Mouse (Mus musculus): ENCODE measurements around the gene Efcab11. TPM values are rescaled to one million over a fixed set of nuclear protein-coding genes. Genes with fewer than 3 reads are reported as not detected.

The Efcab11 gene
- total RNA-seq (2014; fragmentation: Nextera tagmentation) (13.5 and 19.9 TPM in 2 replicates), total RNA-seq (2017) (7.4 and 8.0 TPM in 2 replicates), polyA plus RNA-seq (2012) (3.8 and 5.8 TPM in 2 replicates)

- Histone ChIP-seq H3K4me1 (ENCODE audit: insufficient read depth, low read depth, low read length) (peaks cover 33% of the 10 kb centered on the region), H3K9me3 (replicated peaks) (no peaks in the 10 kb centered on the region), H3K4me3 (ENCODE audit: low read depth, low read length) (peak within 1 kb of the TSS; percentile 81), H3K27me3 (ENCODE audit: insufficient read depth, low read length) (no peaks in the 10 kb centered on the region), H3K36me3 (replicated peaks) (peaks cover 33% of the 10 kb centered on the region)
- ATAC-seq (ENCODE audit: extremely low read depth, insufficient number of reproducible peaks, low FRiP score, poor library complexity, severe bottlenecking) = peak; percentile 47
- DNase-seq (ENCODE audit: low spot score) = peak; percentile 97
- TF ChIP-seq TAL1 (conservative IDR thresholded peaks at IDR 0.05; ENCODE audit: low read depth, low read length) (no peak), GATA1 (IDR thresholded peaks at IDR 0.05; ENCODE audit: borderline replicate concordance, low read length) (no peak), GATA2 (IDR thresholded peaks at IDR 0.05; ENCODE audit: borderline replicate concordance, low read depth, low read length) (no peak), POLR2AphosphoS5 (IDR thresholded peaks at IDR 0.05; ENCODE audit: insufficient replicate concordance, low read depth, low read length) (no peak), CTCF (IDR thresholded peaks at IDR 0.05; ENCODE audit: low read depth, low read length) (no peak)
Observed at GRCm38 (mm10) chr12:99884269-99885261, at the start of gene Efcab11, which contains the start of gene Tdp1. TSS of gene Efcab11 (minus strand) at chr12:99884439. TSS of gene Tdp1 (plus strand) at chr12:99884517.

- Histone ChIP-seq H3K4me3 (ENCODE audit: low read depth, low read length) (no peak overlapping the region), H3K36me3 (replicated peaks) (peaks cover 91% of the 10 kb centered on the region), H3K4me1 (ENCODE audit: insufficient read depth, low read depth, low read length) (no peaks in the 10 kb centered on the region), H3K27me3 (ENCODE audit: insufficient read depth, low read length) (no peaks in the 10 kb centered on the region), H3K9me3 (replicated peaks) (no peaks in the 10 kb centered on the region)
- DNase-seq (ENCODE audit: low spot score) (no peak), ATAC-seq (ENCODE audit: extremely low read depth, insufficient number of reproducible peaks, low FRiP score, poor library complexity, severe bottlenecking) (no peak)
- TF ChIP-seq CTCF (IDR thresholded peaks at IDR 0.05; ENCODE audit: low read depth, low read length) = no peak
- TF ChIP-seq TAL1 (conservative IDR thresholded peaks at IDR 0.05; ENCODE audit: low read depth, low read length) = no peak
- no peak for TF ChIP-seq GATA2 (IDR thresholded peaks at IDR 0.05; ENCODE audit: borderline replicate concordance, low read depth, low read length)
- TF ChIP-seq GATA1 (IDR thresholded peaks at IDR 0.05; ENCODE audit: borderline replicate concordance, low read length) = no peak
- no peak for TF ChIP-seq POLR2AphosphoS5 (IDR thresholded peaks at IDR 0.05; ENCODE audit: insufficient replicate concordance, low read depth, low read length)
Observed at GRCm38 (mm10) chr12:99933630-99934029, 49.4 kb upstream of the Efcab11 start.

GRCm38 (mm10) chr12:99932245-99932644, 48.0 kb upstream of the Efcab11 start:
- no peak overlapping the region for H3K4me3 ChIP-seq (ENCODE audit: low read depth, low read length)
- DNase-seq (ENCODE audit: low spot score) (no peak), ATAC-seq (ENCODE audit: extremely low read depth, insufficient number of reproducible peaks, low FRiP score, poor library complexity, severe bottlenecking) (no peak)
- H3K4me1 ChIP-seq (ENCODE audit: insufficient read depth, low read depth, low read length) = no peaks in the 10 kb centered on the region
- TF ChIP-seq POLR2AphosphoS5 (IDR thresholded peaks at IDR 0.05; ENCODE audit: insufficient replicate concordance, low read depth, low read length) (no peak), CTCF (IDR thresholded peaks at IDR 0.05; ENCODE audit: low read depth, low read length) (no peak), TAL1 (conservative IDR thresholded peaks at IDR 0.05; ENCODE audit: low read depth, low read length) (no peak), GATA1 (IDR thresholded peaks at IDR 0.05; ENCODE audit: borderline replicate concordance, low read length) (no peak), GATA2 (IDR thresholded peaks at IDR 0.05; ENCODE audit: borderline replicate concordance, low read depth, low read length) (no peak)
- H3K27me3 ChIP-seq (ENCODE audit: insufficient read depth, low read length) = no peaks in the 10 kb centered on the region
- H3K36me3 ChIP-seq (replicated peaks) = peaks cover 91% of the 10 kb centered on the region
- H3K9me3 ChIP-seq (replicated peaks) = no peaks in the 10 kb centered on the region

- no peak for TF ChIP-seq CTCF (IDR thresholded peaks at IDR 0.05; ENCODE audit: low read depth, low read length)
- TF ChIP-seq GATA2 (IDR thresholded peaks at IDR 0.05; ENCODE audit: borderline replicate concordance, low read depth, low read length) = no peak
- no peak for TF ChIP-seq TAL1 (conservative IDR thresholded peaks at IDR 0.05; ENCODE audit: low read depth, low read length)
- no peak for TF ChIP-seq GATA1 (IDR thresholded peaks at IDR 0.05; ENCODE audit: borderline replicate concordance, low read length)
- no peak for TF ChIP-seq POLR2AphosphoS5 (IDR thresholded peaks at IDR 0.05; ENCODE audit: insufficient replicate concordance, low read depth, low read length)
- Histone ChIP-seq H3K4me1 (ENCODE audit: insufficient read depth, low read depth, low read length) (no peaks in the 10 kb centered on the region), H3K27me3 (ENCODE audit: insufficient read depth, low read length) (no peaks in the 10 kb centered on the region), H3K36me3 (replicated peaks) (peaks cover 92% of the 10 kb centered on the region), H3K9me3 (replicated peaks) (no peaks in the 10 kb centered on the region), H3K4me3 (ENCODE audit: low read depth, low read length) (no peak overlapping the region)
- ATAC-seq (ENCODE audit: extremely low read depth, insufficient number of reproducible peaks, low FRiP score, poor library complexity, severe bottlenecking) = no peak
- DNase-seq (ENCODE audit: low spot score) = no peak
Observed at GRCm38 (mm10) chr12:99929160-99929559, 44.9 kb upstream of the Efcab11 start.

GRCm38 (mm10) chr12:99928311-99928710, 44.1 kb upstream of the Efcab11 start:
- Histone ChIP-seq H3K9me3 (replicated peaks) (no peaks in the 10 kb centered on the region), H3K36me3 (replicated peaks) (peaks cover 93% of the 10 kb centered on the region), H3K27me3 (ENCODE audit: insufficient read depth, low read length) (no peaks in the 10 kb centered on the region), H3K4me3 (ENCODE audit: low read depth, low read length) (no peak overlapping the region), H3K4me1 (ENCODE audit: insufficient read depth, low read depth, low read length) (no peaks in the 10 kb centered on the region)
- no peak for DNase-seq (ENCODE audit: low spot score)
- no peak for ATAC-seq (ENCODE audit: extremely low read depth, insufficient number of reproducible peaks, low FRiP score, poor library complexity, severe bottlenecking)
- TF ChIP-seq GATA2 (IDR thresholded peaks at IDR 0.05; ENCODE audit: borderline replicate concordance, low read depth, low read length) (no peak), CTCF (IDR thresholded peaks at IDR 0.05; ENCODE audit: low read depth, low read length) (no peak), POLR2AphosphoS5 (IDR thresholded peaks at IDR 0.05; ENCODE audit: insufficient replicate concordance, low read depth, low read length) (no peak), GATA1 (IDR thresholded peaks at IDR 0.05; ENCODE audit: borderline replicate concordance, low read length) (no peak), TAL1 (conservative IDR thresholded peaks at IDR 0.05; ENCODE audit: low read depth, low read length) (no peak)

- ATAC-seq (ENCODE audit: extremely low read depth, insufficient number of reproducible peaks, low FRiP score, poor library complexity, severe bottlenecking) (no peak), DNase-seq (ENCODE audit: low spot score) (no peak)
- no peak overlapping the region for H3K4me3 ChIP-seq (ENCODE audit: low read depth, low read length)
- no peak for TF ChIP-seq GATA1 (IDR thresholded peaks at IDR 0.05; ENCODE audit: borderline replicate concordance, low read length)
- H3K9me3 ChIP-seq (replicated peaks) = no peaks in the 10 kb centered on the region
- peaks cover 91% of the 10 kb centered on the region for H3K36me3 ChIP-seq (replicated peaks)
- no peaks in the 10 kb centered on the region for H3K27me3 ChIP-seq (ENCODE audit: insufficient read depth, low read length)
- H3K4me1 ChIP-seq (ENCODE audit: insufficient read depth, low read depth, low read length) = no peaks in the 10 kb centered on the region
Observed at GRCm38 (mm10) chr12:99923703-99924102, 39.5 kb upstream of the Efcab11 start.
